Mouse (Mus musculus): ENCODE data around the gene Polr3e. TPM values are rescaled to one million over a fixed set of nuclear protein-coding genes. Genes with fewer than 3 reads are reported as not detected.

The Polr3e gene
- polyA plus RNA-seq, 1 experiment, result 10.9 TPM

GRCm38 (mm10) chr7:120875540-120876388, 41.8 kb upstream of the Polr3e start:
- 41% methylated on average over 3 of the region's 3 CpGs for WGBS
- peak overlapping the region; percentile 69 for H3K27ac ChIP-seq (ENCODE audit: insufficient read depth, low read depth, low read length)
- peaks cover 7% of the 10 kb centered on the region for H3K36me3 ChIP-seq (ENCODE audit: control insufficient read depth, insufficient read depth, low read length)

GRCm38 (mm10) chr7:120878271-120878670, 39.3 kb upstream of the Polr3e start:
- Histone ChIP-seq H3K36me3 (ENCODE audit: control insufficient read depth, insufficient read depth, low read length) (peaks cover 9% of the 10 kb centered on the region), H3K4me1 (ENCODE audit: control insufficient read depth, insufficient read depth, insufficient read length, low read length) (peaks cover 23% of the 10 kb centered on the region), H3K27ac (ENCODE audit: insufficient read depth, low read depth, low read length) (no peak overlapping the region), H3K27me3 (ENCODE audit: control insufficient read depth, insufficient read depth, low read length) (no peaks in the 10 kb centered on the region), H3K4me3 (ENCODE audit: low read depth, low read length) (no peak overlapping the region)
- 90% methylated on average over 6 of the region's 6 CpGs for WGBS
- TF ChIP-seq CTCF (IDR thresholded peaks at IDR 0.05; ENCODE audit: extremely low read depth, insufficient read length, insufficient replicate concordance, low read depth, low read length) (no peak), POLR2A (IDR thresholded peaks at IDR 0.05; ENCODE audit: low read depth, low read length) (no peak)

More at GRCm38 (mm10) chr7:120875540-120876388, 41.8 kb upstream of the Polr3e start:
- Histone ChIP-seq H3K4me3 (ENCODE audit: low read depth, low read length) (no peak overlapping the region), H3K4me1 (ENCODE audit: control insufficient read depth, insufficient read depth, insufficient read length, low read length) (peaks cover 23% of the 10 kb centered on the region), H3K27me3 (ENCODE audit: control insufficient read depth, insufficient read depth, low read length) (no peaks in the 10 kb centered on the region)
- no peak for TF ChIP-seq CTCF (IDR thresholded peaks at IDR 0.05; ENCODE audit: extremely low read depth, insufficient read length, insufficient replicate concordance, low read depth, low read length)
- no peak; the same call in 1 of the 2 replicates for TF ChIP-seq POLR2A (IDR thresholded peaks at IDR 0.05; ENCODE audit: low read depth, low read length)

DNA sequence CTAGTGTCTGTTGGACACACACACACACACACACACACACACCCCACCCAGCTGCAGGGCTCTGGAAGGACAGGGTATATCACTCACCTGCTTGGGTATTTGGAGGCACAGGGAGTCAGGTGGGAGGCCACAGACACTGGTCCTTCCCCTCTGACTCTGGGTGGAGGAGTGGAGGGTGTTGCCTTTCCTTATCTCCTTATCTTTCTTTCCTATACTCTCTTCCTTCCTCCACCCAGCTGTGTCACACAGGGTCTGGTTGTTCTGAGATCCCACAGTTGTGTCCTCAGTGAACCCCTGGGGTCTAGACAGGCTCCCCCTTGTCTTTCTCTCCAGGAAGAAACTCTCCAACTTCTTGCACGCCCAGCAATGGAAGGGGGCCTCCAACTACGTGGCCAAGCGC, 37.6 kb upstream of the Polr3e start:
- Histone ChIP-seq H3K36me3 (ENCODE audit: control insufficient read depth, insufficient read depth, low read length) (peaks cover 9% of the 10 kb centered on the region), H3K27ac (ENCODE audit: insufficient read depth, low read depth, low read length) (no peak overlapping the region), H3K4me1 (ENCODE audit: control insufficient read depth, insufficient read depth, insufficient read length, low read length) (peaks cover 21% of the 10 kb centered on the region), H3K4me3 (ENCODE audit: low read depth, low read length) (no peak overlapping the region), H3K27me3 (ENCODE audit: control insufficient read depth, insufficient read depth, low read length) (no peaks in the 10 kb centered on the region)
- no peak for TF ChIP-seq CTCF (IDR thresholded peaks at IDR 0.05; ENCODE audit: extremely low read depth, insufficient read length, insufficient replicate concordance, low read depth, low read length)
- TF ChIP-seq POLR2A (IDR thresholded peaks at IDR 0.05; ENCODE audit: low read depth, low read length), result no peak
- WGBS, result 92% methylated on average over 3 of the region's 3 CpGs

GRCm38 (mm10) chr7:120880770-120881169, 36.8 kb upstream of the Polr3e start:
- TF ChIP-seq POLR2A (IDR thresholded peaks at IDR 0.05; ENCODE audit: low read depth, low read length) (no peak), CTCF (IDR thresholded peaks at IDR 0.05; ENCODE audit: extremely low read depth, insufficient read length, insufficient replicate concordance, low read depth, low read length) (no peak)
- peaks cover 13% of the 10 kb centered on the region for H3K36me3 ChIP-seq (ENCODE audit: control insufficient read depth, insufficient read depth, low read length)

GRCm38 (mm10) chr7:120881451-120881850, 36.1 kb upstream of the Polr3e start:
- no peaks in the 10 kb centered on the region for H3K27me3 ChIP-seq (ENCODE audit: control insufficient read depth, insufficient read depth, low read length)
- no peak overlapping the region for H3K27ac ChIP-seq (ENCODE audit: insufficient read depth, low read depth, low read length)
- H3K36me3 ChIP-seq (ENCODE audit: control insufficient read depth, insufficient read depth, low read length), result peaks cover 19% of the 10 kb centered on the region
- TF ChIP-seq CTCF (IDR thresholded peaks at IDR 0.05; ENCODE audit: extremely low read depth, insufficient read length, insufficient replicate concordance, low read depth, low read length) (no peak), POLR2A (IDR thresholded peaks at IDR 0.05; ENCODE audit: low read depth, low read length) (no peak)
- WGBS, result 85% methylated on average over 2 of the region's 2 CpGs
- peaks cover 9% of the 10 kb centered on the region; the same call in 1 of the 2 replicates for H3K4me1 ChIP-seq (ENCODE audit: control insufficient read depth, insufficient read depth, insufficient read length, low read length)
- no peak overlapping the region for H3K4me3 ChIP-seq (ENCODE audit: low read depth, low read length)

More at GRCm38 (mm10) chr7:120880770-120881169, 36.8 kb upstream of the Polr3e start:
- 81% methylated on average over 4 of the region's 4 CpGs for WGBS
- H3K4me1 ChIP-seq (ENCODE audit: control insufficient read depth, insufficient read depth, insufficient read length, low read length), result peaks cover 15% of the 10 kb centered on the region
- H3K27ac ChIP-seq (ENCODE audit: insufficient read depth, low read depth, low read length), result no peak overlapping the region
- H3K4me3 ChIP-seq (ENCODE audit: low read depth, low read length), result no peak overlapping the region
- no peaks in the 10 kb centered on the region for H3K27me3 ChIP-seq (ENCODE audit: control insufficient read depth, insufficient read depth, low read length)

DNA sequence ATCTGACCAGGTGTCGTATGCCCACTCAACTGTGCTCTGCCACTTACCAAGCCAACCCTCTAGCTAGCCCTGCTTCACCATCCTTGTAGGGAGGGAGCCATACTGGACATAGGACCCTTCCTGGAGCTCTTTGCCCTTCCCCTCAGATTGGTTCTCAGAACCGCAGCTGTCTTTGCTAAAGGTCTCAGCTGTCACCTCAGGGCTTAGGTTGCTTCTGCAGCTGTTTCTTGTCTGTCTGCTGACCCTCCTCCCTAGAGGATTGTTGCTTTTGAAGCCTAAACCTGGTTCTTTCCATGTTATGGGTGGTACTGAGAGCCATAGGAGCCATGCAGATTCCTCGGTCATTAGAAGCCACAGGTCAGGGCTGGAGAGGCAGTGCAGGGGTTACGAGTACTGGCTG, 34.9 kb upstream of the Polr3e start:
- Histone ChIP-seq H3K4me3 (ENCODE audit: low read depth, low read length) (no peak overlapping the region), H3K4me1 (ENCODE audit: control insufficient read depth, insufficient read depth, insufficient read length, low read length) (peaks cover 9% of the 10 kb centered on the region; the same call in 1 of the 2 replicates), H3K36me3 (ENCODE audit: control insufficient read depth, insufficient read depth, low read length) (peaks cover 23% of the 10 kb centered on the region), H3K27ac (ENCODE audit: insufficient read depth, low read depth, low read length) (no peak overlapping the region), H3K27me3 (ENCODE audit: control insufficient read depth, insufficient read depth, low read length) (no peaks in the 10 kb centered on the region)
- no peak for TF ChIP-seq CTCF (IDR thresholded peaks at IDR 0.05; ENCODE audit: extremely low read depth, insufficient read length, insufficient replicate concordance, low read depth, low read length)
- no peak for TF ChIP-seq POLR2A (IDR thresholded peaks at IDR 0.05; ENCODE audit: low read depth, low read length)
- WGBS, result 90% methylated on average over 4 of the region's 4 CpGs

GRCm38 (mm10) chr7:120883523-120884290, 33.8 kb upstream of the Polr3e start:
- Histone ChIP-seq H3K27ac (ENCODE audit: insufficient read depth, low read depth, low read length) (no peak overlapping the region), H3K36me3 (ENCODE audit: control insufficient read depth, insufficient read depth, low read length) (peaks cover 25% of the 10 kb centered on the region), H3K4me1 (ENCODE audit: control insufficient read depth, insufficient read depth, insufficient read length, low read length) (peaks cover 9% of the 10 kb centered on the region; the same call in 1 of the 2 replicates), H3K27me3 (ENCODE audit: control insufficient read depth, insufficient read depth, low read length) (no peaks in the 10 kb centered on the region), H3K4me3 (ENCODE audit: low read depth, low read length) (no peak overlapping the region)
- 52% methylated on average over 4 of the region's 4 CpGs for WGBS
- TF ChIP-seq CTCF (IDR thresholded peaks at IDR 0.05; ENCODE audit: extremely low read depth, insufficient read length, insufficient replicate concordance, low read depth, low read length) (no peak), POLR2A (IDR thresholded peaks at IDR 0.05; ENCODE audit: low read depth, low read length) (no peak)

All from small intestine, adult 2 months (tissue).